7 mouse cellular contexts compared by ENCODE assay signal in the genomic region with DNA sequence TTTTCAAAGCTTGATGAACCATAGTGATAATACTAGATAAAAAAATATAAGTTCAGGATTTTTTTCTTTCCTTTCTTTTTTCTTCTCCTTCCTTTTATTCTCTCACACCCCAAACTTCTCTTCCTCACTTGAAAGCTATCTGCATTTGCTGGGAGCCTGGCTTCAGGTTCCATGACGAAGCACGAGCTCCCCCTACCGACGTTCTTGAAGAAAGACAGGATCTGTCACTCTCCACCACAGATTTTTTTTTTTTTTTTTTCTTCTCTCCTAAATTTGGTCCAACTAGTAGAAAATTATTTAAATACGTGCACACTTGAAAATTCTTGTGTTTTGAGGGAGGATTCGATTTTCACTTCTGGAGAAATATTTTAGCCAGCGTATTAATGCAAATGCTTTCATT.
A peak's percentile ranks its signal among the peaks of the same experiment; 100 is the strongest.
DNase-seq lines count a peak whose midpoint lies in the region; ATAC-seq and TF ChIP-seq lines count a peak whose summit lies in the region.

No protein-coding gene starts in this region.

- H3K27me3 ChIP-seq in G1E (ENCODE audit: insufficient read depth, low read length): no peaks in the 10 kb centered on the region

- H3K36me3 ChIP-seq in G1E (replicated peaks): no peaks in the 10 kb centered on the region

- H3K27ac ChIP-seq in cortical plate, adult 2 months (ENCODE audit: insufficient read depth, low read length): no peak overlapping the region

- no peaks in the 10 kb centered on the region for H3K4me1 ChIP-seq in G1E (ENCODE audit: insufficient read depth, low read depth, low read length)
- no peaks in the 10 kb centered on the region for H3K4me1 ChIP-seq in cortical plate, adult 2 months (ENCODE audit: control insufficient read depth, insufficient read depth, low read length)

- no peak for TF ChIP-seq CTCF in G1E (IDR thresholded peaks at IDR 0.05; ENCODE audit: low read depth, low read length)
- peak; percentile 70 for TF ChIP-seq CTCF in cortical plate, adult 2 months (IDR thresholded peaks at IDR 0.05; ENCODE audit: extremely low read depth, insufficient read depth, low read length)

- no peak for TF ChIP-seq POLR2A in cortical plate, adult 2 months (IDR thresholded peaks at IDR 0.05; ENCODE audit: extremely low read depth, insufficient read depth, low read length)

- ATAC-seq in G1E (ENCODE audit: extremely low read depth, insufficient number of reproducible peaks, low FRiP score, poor library complexity, severe bottlenecking): no peak

- no peak overlapping the region for H3K4me3 ChIP-seq in G1E (ENCODE audit: low read depth, low read length)
- H3K4me3 ChIP-seq in cortical plate, adult 2 months (ENCODE audit: insufficient read depth, low read length): no peak overlapping the region

- peak; percentile 14 to 28 for DNase-seq in layer of hippocampus, postnatal 36 days
- DNase-seq in layer of hippocampus, adult 9-10 months (ENCODE audit: low spot score): no peak
- peak; percentile 5 for DNase-seq in G1E (ENCODE audit: low spot score)
- DNase-seq in adrenal gland, adult 8-10 months: peak; percentile 15
- peak; percentile 36 to 47 for DNase-seq in kidney, postnatal 25 days
- peak; percentile 73 for DNase-seq in retina, postnatal 1 day

- H3K9me3 ChIP-seq in G1E (replicated peaks): no peaks in the 10 kb centered on the region
